Mouse (Mus musculus): ENCODE measurements around the gene Barhl2. TPM values are rescaled to one million over a fixed set of nuclear protein-coding genes. Genes with fewer than 3 reads are reported as not detected.

The Barhl2 gene
- polyA plus RNA-seq (2012; rRNA removed; ENCODE audit: low replicate concordance): not detected in 2 replicates

DNA sequence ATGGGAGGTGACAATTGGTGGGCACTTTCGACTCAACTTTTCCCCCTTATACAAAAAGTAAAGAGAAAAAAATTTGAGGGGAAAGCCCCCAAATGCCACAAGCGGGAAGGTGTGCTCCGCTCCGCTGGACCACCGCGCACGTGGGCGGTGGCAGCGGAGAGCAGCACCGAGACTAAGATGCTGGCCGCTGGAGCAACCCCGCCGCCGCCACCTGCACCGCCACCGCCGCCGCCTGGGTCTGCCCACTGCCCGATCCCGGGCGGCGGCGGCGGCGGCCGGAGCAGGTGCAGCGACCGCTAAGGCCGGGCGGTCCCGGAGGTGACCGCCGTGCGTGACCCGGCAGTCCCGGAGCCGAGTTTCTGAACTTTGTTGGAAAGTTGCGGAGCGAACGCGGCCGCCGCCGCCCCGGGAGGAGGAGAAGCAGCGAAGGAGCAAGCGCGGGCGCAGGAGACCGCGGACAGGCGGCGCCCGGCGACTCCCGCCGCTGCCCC is at the start of gene Barhl2:
Gene Barhl2 (minus strand): TSS at position 181 of the 491 bp plus-strand sequence.

Other genes with a start within 250 kb of the Barhl2 start
- gene Gm17304, start 150.9 kb upstream of the Barhl2 start, polyA plus RNA-seq (2012; rRNA removed; ENCODE audit: low replicate concordance): not detected in 2 replicates
- 1.7 and 1.8 TPM in 2 replicates for gene Zfp644, start 239.1 kb upstream of the Barhl2 start, polyA plus RNA-seq (2012; rRNA removed; ENCODE audit: low replicate concordance)

All from duodenum, adult 2 months (tissue).